Mouse (Mus musculus): ENCODE results near the gene Tmem167. TPM values are rescaled to one million over a fixed set of nuclear protein-coding genes. Genes with fewer than 3 reads are reported as not detected.

Gene Tmem167
- polyA plus RNA-seq, 1 experiment: 4.0 TPM

GRCm38 (mm10) chr13:90136156-90136910 is 47.4 kb downstream of the Tmem167 start:
- Histone ChIP-seq H3K4me1 (no peaks in the 10 kb centered on the region), H3K36me3 (replicated peaks; ENCODE audit: low read length) (no peaks in the 10 kb centered on the region), H3K4me3 (replicated peaks) (no peak overlapping the region), H3K9me3 (no peaks in the 10 kb centered on the region; the same call in 1 of the 2 replicates), H3K27me3 (replicated peaks) (no peaks in the 10 kb centered on the region)
- TF ChIP-seq GATA1 (IDR thresholded peaks at IDR 0.05; ENCODE audit: borderline replicate concordance, low read length) (no peak), FLI1 (IDR thresholded peaks at IDR 0.05; ENCODE audit: low read length) (no peak)

DNA sequence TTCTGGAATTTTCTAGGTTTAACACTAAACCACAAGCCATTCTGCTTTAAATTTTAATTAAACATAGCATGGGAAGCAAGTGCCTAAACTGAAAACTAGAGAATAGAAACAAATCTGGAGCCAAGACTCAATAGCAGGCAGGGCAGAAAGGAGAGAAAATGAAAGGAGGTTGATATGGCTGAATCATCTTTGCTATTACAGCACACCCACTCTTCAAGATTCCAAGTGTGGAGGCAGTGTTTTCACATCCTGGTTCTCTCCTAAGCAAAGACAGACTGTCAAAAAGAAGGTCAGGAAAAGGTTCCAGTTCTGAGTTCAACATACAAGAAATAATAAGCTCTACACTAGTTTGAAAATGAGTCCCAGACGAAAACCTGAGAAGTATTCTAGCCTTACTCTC is 52.8 kb downstream of the Tmem167 start:
- H3K4me3 ChIP-seq (replicated peaks): no peak overlapping the region
- H3K4me1 ChIP-seq: no peaks in the 10 kb centered on the region
- H3K36me3 ChIP-seq (replicated peaks; ENCODE audit: low read length): no peaks in the 10 kb centered on the region
- no peaks in the 10 kb centered on the region for H3K9me3 ChIP-seq
- H3K27me3 ChIP-seq (replicated peaks): no peaks in the 10 kb centered on the region
- TF ChIP-seq GATA1 (IDR thresholded peaks at IDR 0.05; ENCODE audit: borderline replicate concordance, low read length) (no peak), FLI1 (IDR thresholded peaks at IDR 0.05; ENCODE audit: low read length) (no peak)

GRCm38 (mm10) chr13:90143245-90143644 is 54.3 kb downstream of the Tmem167 start:
- no peaks in the 10 kb centered on the region for H3K9me3 ChIP-seq
- H3K4me1 ChIP-seq: no peaks in the 10 kb centered on the region
- no peak overlapping the region for H3K4me3 ChIP-seq (replicated peaks)
- TF ChIP-seq GATA1 (IDR thresholded peaks at IDR 0.05; ENCODE audit: borderline replicate concordance, low read length) (no peak), FLI1 (IDR thresholded peaks at IDR 0.05; ENCODE audit: low read length) (no peak)
- no peaks in the 10 kb centered on the region for H3K27me3 ChIP-seq (replicated peaks)
- H3K36me3 ChIP-seq (replicated peaks; ENCODE audit: low read length): no peaks in the 10 kb centered on the region

DNA sequence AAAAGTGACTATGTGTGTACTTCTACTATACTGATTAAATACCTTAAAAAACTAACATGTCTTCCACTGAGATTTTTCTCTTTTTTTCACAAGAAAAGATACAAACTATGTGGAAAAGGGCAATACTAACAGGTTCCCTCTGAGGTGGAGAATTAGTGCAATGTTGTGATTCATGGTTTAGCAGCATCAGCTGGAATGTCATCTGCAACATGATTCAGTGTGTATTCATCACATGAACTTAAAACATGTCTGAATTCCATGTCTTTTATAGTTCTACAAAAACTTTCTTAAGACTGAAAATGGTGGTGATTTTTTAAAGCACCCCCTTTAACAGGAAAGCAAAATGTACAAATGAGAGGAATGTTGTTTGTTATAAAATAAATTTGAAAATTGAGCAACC is 63.0 kb downstream of the Tmem167 start:
- Histone ChIP-seq H3K4me3 (replicated peaks) (no peak overlapping the region), H3K4me1 (no peaks in the 10 kb centered on the region), H3K9me3 (no peaks in the 10 kb centered on the region), H3K36me3 (replicated peaks; ENCODE audit: low read length) (no peaks in the 10 kb centered on the region), H3K27me3 (replicated peaks) (no peaks in the 10 kb centered on the region)
- no peak for TF ChIP-seq FLI1 (IDR thresholded peaks at IDR 0.05; ENCODE audit: low read length)
- no peak for TF ChIP-seq GATA1 (IDR thresholded peaks at IDR 0.05; ENCODE audit: borderline replicate concordance, low read length)

DNA sequence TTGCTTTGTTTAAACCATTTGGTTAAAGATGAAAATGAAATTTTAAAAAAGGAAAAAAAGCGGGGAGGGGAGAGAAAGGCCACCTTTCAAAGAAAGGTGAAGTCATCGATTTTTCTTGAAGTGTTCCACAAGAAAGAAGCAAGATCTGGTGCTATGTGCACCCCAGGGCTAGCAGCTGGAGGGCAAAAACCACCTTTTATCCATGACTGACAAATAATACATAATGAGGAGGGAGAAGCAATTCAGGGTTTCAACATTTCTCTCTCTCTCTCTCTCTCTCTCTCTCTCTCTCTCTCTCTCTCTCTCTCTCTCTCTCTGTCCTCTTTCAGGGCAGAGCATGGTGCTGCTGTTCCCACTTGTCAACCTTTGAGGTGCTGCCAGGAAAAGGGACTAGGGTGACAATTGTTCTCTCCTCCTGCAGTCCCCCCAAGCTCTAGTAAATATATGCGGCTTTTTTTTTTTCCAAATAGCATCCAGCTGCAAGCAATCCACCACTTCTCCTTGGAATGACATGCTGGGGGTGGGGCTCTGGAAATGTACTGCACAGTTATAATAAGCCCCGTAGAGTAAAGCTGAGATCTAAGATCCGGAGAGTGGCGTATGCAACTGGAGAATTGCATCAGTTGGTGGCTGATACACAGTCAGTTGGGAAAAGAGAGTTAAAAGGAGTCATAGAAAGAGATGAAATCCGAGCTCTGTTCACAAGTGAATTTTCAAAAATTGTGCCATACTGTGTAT is 63.8 kb downstream of the Tmem167 start:
- H3K27me3 ChIP-seq (replicated peaks): no peaks in the 10 kb centered on the region
- H3K4me1 ChIP-seq: no peaks in the 10 kb centered on the region
- TF ChIP-seq FLI1 (IDR thresholded peaks at IDR 0.05; ENCODE audit: low read length) (no peak), GATA1 (IDR thresholded peaks at IDR 0.05; ENCODE audit: borderline replicate concordance, low read length) (no peak)
- no peak overlapping the region for H3K4me3 ChIP-seq (replicated peaks)
- H3K9me3 ChIP-seq: no peaks in the 10 kb centered on the region
- H3K36me3 ChIP-seq (replicated peaks; ENCODE audit: low read length): no peaks in the 10 kb centered on the region

GRCm38 (mm10) chr13:90164147-90164546 is 75.2 kb downstream of the Tmem167 start:
- Histone ChIP-seq H3K36me3 (replicated peaks; ENCODE audit: low read length) (no peaks in the 10 kb centered on the region), H3K9me3 (no peaks in the 10 kb centered on the region), H3K4me1 (no peaks in the 10 kb centered on the region), H3K4me3 (replicated peaks) (no peak overlapping the region), H3K27me3 (replicated peaks) (no peaks in the 10 kb centered on the region)
- TF ChIP-seq FLI1 (IDR thresholded peaks at IDR 0.05; ENCODE audit: low read length): no peak
- TF ChIP-seq GATA1 (IDR thresholded peaks at IDR 0.05; ENCODE audit: borderline replicate concordance, low read length): no peak

GRCm38 (mm10) chr13:90167044-90167443 is 78.1 kb downstream of the Tmem167 start:
- TF ChIP-seq FLI1 (IDR thresholded peaks at IDR 0.05; ENCODE audit: low read length): no peak
- TF ChIP-seq GATA1 (IDR thresholded peaks at IDR 0.05; ENCODE audit: borderline replicate concordance, low read length): no peak

DNA sequence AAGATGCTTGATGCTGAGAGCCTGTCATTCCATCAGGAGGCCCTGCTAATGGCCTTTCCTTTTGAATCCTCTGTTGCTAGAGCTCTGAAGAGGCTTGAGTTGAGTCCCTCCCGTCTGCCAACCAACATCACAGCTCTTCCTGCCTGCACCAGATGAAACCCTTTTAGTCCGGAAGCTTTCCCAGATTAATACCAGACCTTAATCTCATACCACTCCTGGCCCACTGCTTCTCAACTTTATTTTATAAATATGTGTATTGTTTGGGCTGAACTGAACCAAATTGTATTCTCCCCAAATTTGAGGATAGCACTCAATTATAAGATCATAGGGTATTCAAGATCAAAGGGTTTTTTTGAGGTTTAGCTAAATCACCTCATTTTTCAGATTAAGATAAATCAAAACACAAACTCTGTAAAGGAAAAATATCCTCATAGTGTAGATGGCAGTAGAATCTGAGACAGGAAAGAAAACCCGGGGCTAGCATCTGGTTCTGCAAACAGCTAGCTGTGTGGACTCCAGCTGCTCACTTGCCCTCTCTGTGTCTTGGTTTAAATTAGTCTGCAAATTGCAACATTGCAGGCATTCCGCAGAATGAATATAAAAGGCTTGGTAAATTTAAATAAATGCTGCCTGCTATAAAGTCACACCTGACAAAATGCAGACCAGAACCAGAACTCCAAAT is 81.3 kb downstream of the Tmem167 start:
- H3K36me3 ChIP-seq (replicated peaks; ENCODE audit: low read length): no peaks in the 10 kb centered on the region
- no peak overlapping the region for H3K4me3 ChIP-seq (replicated peaks)
- no peaks in the 10 kb centered on the region for H3K27me3 ChIP-seq (replicated peaks)
- TF ChIP-seq GATA1 (IDR thresholded peaks at IDR 0.05; ENCODE audit: borderline replicate concordance, low read length) (no peak), FLI1 (IDR thresholded peaks at IDR 0.05; ENCODE audit: low read length) (no peak)
- no peaks in the 10 kb centered on the region for H3K9me3 ChIP-seq
- no peaks in the 10 kb centered on the region for H3K4me1 ChIP-seq

More at GRCm38 (mm10) chr13:90167044-90167443, 78.1 kb downstream of the Tmem167 start:
- H3K4me1 ChIP-seq: no peaks in the 10 kb centered on the region
- H3K36me3 ChIP-seq (replicated peaks; ENCODE audit: low read length): no peaks in the 10 kb centered on the region
- no peaks in the 10 kb centered on the region for H3K27me3 ChIP-seq (replicated peaks)
- no peak overlapping the region for H3K4me3 ChIP-seq (replicated peaks)
- no peaks in the 10 kb centered on the region for H3K9me3 ChIP-seq

GRCm38 (mm10) chr13:90170782-90171179 is 81.9 kb downstream of the Tmem167 start:
- H3K4me3 ChIP-seq (replicated peaks): no peak overlapping the region
- no peaks in the 10 kb centered on the region for H3K9me3 ChIP-seq
- H3K27me3 ChIP-seq (replicated peaks): no peaks in the 10 kb centered on the region
- TF ChIP-seq GATA1 (IDR thresholded peaks at IDR 0.05; ENCODE audit: borderline replicate concordance, low read length) (no peak), FLI1 (IDR thresholded peaks at IDR 0.05; ENCODE audit: low read length) (no peak)
- no peaks in the 10 kb centered on the region for H3K4me1 ChIP-seq
- no peaks in the 10 kb centered on the region for H3K36me3 ChIP-seq (replicated peaks; ENCODE audit: low read length)

DNA sequence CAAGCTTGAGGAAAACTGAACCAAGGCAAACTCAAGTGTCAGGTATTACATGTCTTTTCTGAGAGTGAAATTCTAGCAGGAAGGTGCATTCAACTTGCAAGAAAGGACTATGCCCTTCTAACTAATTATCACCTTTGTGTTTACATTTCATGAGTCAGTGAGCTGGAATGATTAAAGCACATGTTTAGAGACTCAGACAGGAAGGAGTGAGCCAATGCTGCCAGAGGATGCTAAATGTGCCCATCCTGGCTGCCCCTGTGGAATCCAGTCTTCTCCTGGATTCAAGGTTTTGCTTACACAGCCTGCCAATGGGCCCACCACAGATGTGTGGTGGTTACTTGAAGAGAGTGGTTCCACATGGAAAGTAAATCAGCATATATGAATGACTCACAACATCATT is 82.5 kb downstream of the Tmem167 start:
- TF ChIP-seq GATA1 (IDR thresholded peaks at IDR 0.05; ENCODE audit: borderline replicate concordance, low read length) (no peak), FLI1 (IDR thresholded peaks at IDR 0.05; ENCODE audit: low read length) (no peak)
- no peaks in the 10 kb centered on the region for H3K4me1 ChIP-seq
- no peaks in the 10 kb centered on the region for H3K36me3 ChIP-seq (replicated peaks; ENCODE audit: low read length)
- no peaks in the 10 kb centered on the region for H3K27me3 ChIP-seq (replicated peaks)
- H3K9me3 ChIP-seq: no peaks in the 10 kb centered on the region
- no peak overlapping the region for H3K4me3 ChIP-seq (replicated peaks)

Measured in megakaryocyte, embryonic 14.5 days (primary cell).